Mouse (Mus musculus) CH12.LX (cell line): ENCODE measurements around the gene Ppip5k1. TPM values are rescaled to one million over a fixed set of nuclear protein-coding genes. Genes with fewer than 3 reads are reported as not detected.

Experiments used
- DNase-seq: peaks from one replicate; pipeline ENCODE4 v3.0.0-alpha.2; 2013; ENCODE audit errors: extremely low read depth
- H3K27ac ChIP-seq: 2 replicates; pipeline ENCODE4 v1.5.1; 2012; ENCODE audit warnings: low read depth, mild to moderate bottlenecking, control low read depth, moderate library complexity; ENCODE audit not compliant: insufficient read depth
- H3K27me3 ChIP-seq: replicated peaks from 2 replicates; pipeline ENCODE3; 2012; ENCODE audit warnings: inconsistent platforms
- H3K36me3 ChIP-seq, 2 experiments: replicated peaks in 1 of 2; 2 replicates each; pipeline versions ENCODE3 to v1.6.1; 2012; ENCODE audit warnings: inconsistent platforms in 1 of 2, low read length in 1 of 2, mild to moderate bottlenecking in 1 of 2, mixed read lengths in 1 of 2, moderate library complexity in 1 of 2; ENCODE audit not compliant: control insufficient read depth in 1 of 2, insufficient read depth in 1 of 2
- H3K4me1 ChIP-seq, 2 experiments: 2 replicates each; pipeline ENCODE4 v1.6.1; 2012; ENCODE audit warnings: inconsistent platforms in 1 of 2, moderate library complexity in 1 of 2; ENCODE audit not compliant: insufficient read depth in 2 of 2, control insufficient read depth in 1 of 2
- H3K4me2 ChIP-seq: 2 replicates; pipeline ENCODE4 v1.6.1; 2012; ENCODE audit warnings: low read depth, mild to moderate bottlenecking, control low read depth; ENCODE audit not compliant: poor library complexity, insufficient read depth, severe bottlenecking
- H3K4me3 ChIP-seq, 3 experiments: fragments of 150-350 bp in 1 of 3; sonication (generic) in 1 of 3; replicated peaks in 1 of 3; 2 replicates each; pipeline versions ENCODE3 to v1.5.1; 2011 to 2012; ENCODE audit warnings: low read depth in 2 of 3, low read length in 2 of 3, mild to moderate bottlenecking in 2 of 3, moderate library complexity in 2 of 3, control low read depth in 1 of 3, improper control_type of control experiment in 1 of 3, inconsistent platforms in 1 of 3, mixed read lengths in 1 of 3; ENCODE audit not compliant: poor library complexity in 1 of 3
- H3K79me2 ChIP-seq: replicated peaks from 2 replicates; pipeline ENCODE4 v1.6.1; 2012; ENCODE audit warnings: mild to moderate bottlenecking, moderate library complexity; ENCODE audit not compliant: control insufficient read depth, poor library complexity, insufficient read depth, severe bottlenecking; ENCODE audit errors: extremely low read depth
- H3K9ac ChIP-seq: 2 replicates; pipeline ENCODE4 v1.6.1; 2012; ENCODE audit warnings: low read depth, mild to moderate bottlenecking, control low read depth, moderate library complexity; ENCODE audit not compliant: insufficient read depth
- H3K9me3 ChIP-seq: replicated peaks from 2 replicates; pipeline ENCODE3; 2012; ENCODE audit warnings: low read length, inconsistent platforms, mixed read lengths
- CHD1 ChIP-seq: IDR thresholded peaks from 2 replicates; pipeline ENCODE4 v1.6.1; 2012; ENCODE audit warnings: low read depth, low read length, improper control_type of control experiment, inconsistent platforms
- CHD2 ChIP-seq: IDR thresholded peaks from 2 replicates; pipeline ENCODE4 v1.6.1; 2011; ENCODE audit warnings: low read length, improper control_type of control experiment
- CTCF ChIP-seq, 2 experiments: IDR thresholded peaks in 1 of 2; conservative IDR thresholded peaks in 1 of 2; 2 replicates each; pipeline ENCODE4 v1.5.1; 2011 to 2012; ENCODE audit warnings: low read depth in 2 of 2, low read length in 2 of 2, improper control_type of control experiment in 1 of 2, inconsistent platforms in 1 of 2, mild to moderate bottlenecking in 1 of 2, moderate library complexity in 1 of 2
- ELF1 ChIP-seq: IDR thresholded peaks from 2 replicates; pipeline ENCODE4 v1.6.1; 2014; ENCODE audit warnings: low read depth, mild to moderate bottlenecking, inconsistent platforms, low read length, improper control_type of control experiment
- EP300 ChIP-seq: IDR thresholded peaks from 2 replicates; pipeline ENCODE4 v1.6.1; 2011; ENCODE audit warnings: low read length, improper control_type of control experiment
- GABPA ChIP-seq: IDR thresholded peaks from 2 replicates; pipeline ENCODE4 v1.6.1; 2012; ENCODE audit warnings: low read depth, low read length, improper control_type of control experiment, inconsistent platforms; ENCODE audit not compliant: insufficient replicate concordance
- KAT2A ChIP-seq: IDR thresholded peaks from 2 replicates; pipeline ENCODE4 v1.6.1; 2012; ENCODE audit warnings: low read length, improper control_type of control experiment, inconsistent platforms; ENCODE audit not compliant: insufficient replicate concordance
- MAFK ChIP-seq: IDR thresholded peaks from 2 replicates; pipeline ENCODE4 v1.6.1; 2011; ENCODE audit warnings: low read length, improper control_type of control experiment; ENCODE audit not compliant: insufficient replicate concordance
- MAZ ChIP-seq: IDR thresholded peaks from 2 replicates; pipeline ENCODE4 v1.6.1; 2012; ENCODE audit warnings: low read depth, mild to moderate bottlenecking, inconsistent platforms, low read length, improper control_type of control experiment, moderate library complexity
- MEF2A ChIP-seq: IDR thresholded peaks from 2 replicates; pipeline ENCODE4 v1.6.1; 2014; ENCODE audit warnings: low read depth, mild to moderate bottlenecking, inconsistent platforms, low read length, improper control_type of control experiment, borderline replicate concordance
- MXI1 ChIP-seq: IDR thresholded peaks from 2 replicates; pipeline ENCODE4 v1.6.1; 2011; ENCODE audit warnings: mild to moderate bottlenecking, low read depth, low read length, improper control_type of control experiment
- NRF1 ChIP-seq: IDR thresholded peaks from 2 replicates; pipeline ENCODE4 v1.6.1; 2014; ENCODE audit warnings: low read depth, mild to moderate bottlenecking, inconsistent platforms, low read length, improper control_type of control experiment, moderate library complexity
- PAX5 ChIP-seq: IDR thresholded peaks from 2 replicates; pipeline ENCODE4 v1.6.1; 2012; ENCODE audit warnings: low read length, inconsistent platforms, mixed read lengths
- RAD21 ChIP-seq: IDR thresholded peaks from 2 replicates; pipeline ENCODE4 v1.6.1; 2011; ENCODE audit warnings: low read depth, mild to moderate bottlenecking, low read length, improper control_type of control experiment, moderate library complexity
- SMC3 ChIP-seq: IDR thresholded peaks from 2 replicates; pipeline ENCODE4 v1.6.1; 2011; ENCODE audit warnings: low read depth, low read length, improper control_type of control experiment
- TBP ChIP-seq: conservative IDR thresholded peaks from 2 replicates; pipeline ENCODE4 v1.6.1; 2011; ENCODE audit warnings: low read depth, low read length, improper control_type of control experiment
- ZC3H11A ChIP-seq: IDR thresholded peaks from 2 replicates; pipeline ENCODE4 v1.6.1; 2012; ENCODE audit warnings: low read depth, mild to moderate bottlenecking, inconsistent platforms, low read length, improper control_type of control experiment
- ZMIZ1 ChIP-seq: IDR thresholded peaks from 2 replicates; pipeline ENCODE4 v1.6.1; 2012; ENCODE audit warnings: low read depth, mild to moderate bottlenecking, inconsistent platforms, low read length, improper control_type of control experiment
- ZNF384 ChIP-seq: IDR thresholded peaks from 2 replicates; pipeline ENCODE4 v1.6.1; 2012; ENCODE audit warnings: low read depth, low read length, improper control_type of control experiment, inconsistent platforms
- dilution Hi-C: fragments of 300-500 bp; cut with MboI; formaldehyde crosslinking; loops from 2 replicates; pipeline ENCODE4 v1.14.3; 2020; ENCODE audit warnings: low sequenced_read_pairs; ENCODE audit not compliant: extremely low pct_unique_long_range_greater_than_20kb, extremely low pct_ligation_motif_present
- in situ Hi-C: fragments of 300-500 bp; cut with MboI; formaldehyde crosslinking; loops from 3 replicates; pipeline ENCODE4 v1.14.3; 2019; ENCODE audit warnings: low sequenced_read_pairs, low pct_ligation_motif_present, low pct_unique_long_range_greater_than_20kb, mixed read lengths
- polyA plus RNA-seq: library from polyadenylated mRNA; unstranded; fragments of >175 nt; gene quantifications from 2 replicates; pipeline ENCODE4 v1.2.1, GENCODE M21; 2012; ENCODE audit warnings: low read depth; ENCODE audit not compliant: insufficient read length
- total RNA-seq, 2 experiments: library from RNA; depleted of rRNA; stranded (reverse); fragments of 300-350 nt in 1 of 2; fragments of >200 nt in 1 of 2; gene quantifications; 2 replicates each; pipeline ENCODE4 v1.2.3; 2012 to 2014

Gene Ppip5k1
- total and polyA plus RNA-seq, 3 experiments: 4.6 to 11.9 (median 10.4) TPM

GRCm38 (mm10) chr2:121339057-121339456 is 16.1 kb downstream of the Ppip5k1 start:
- dilution Hi-C loops: no loop called here
- Histone ChIP-seq H3K79me2 (no peaks in the 10 kb centered on the region), H3K9ac (no peak overlapping the region), H3K27me3 (no peaks in the 10 kb centered on the region), H3K4me3 (no peak overlapping the region), H3K36me3 (peaks cover 25 to 61% of the 10 kb centered on the region in 2 experiments), H3K4me2 (no peak overlapping the region), H3K4me1 (no peaks in the 10 kb centered on the region), H3K27ac (no peak overlapping the region), H3K9me3 (peaks cover 2% of the 10 kb centered on the region)
- no peak for DNase-seq
- TF ChIP-seq CHD1: no peak
- peak in 1 of 2 experiments; percentile 46; a peak in 2 of 4 replicates for TF ChIP-seq CTCF (conservative IDR thresholded peaks at IDR 0.05 in 1 of 2, IDR thresholded peaks at IDR 0.05 in 1 of 2; ENCODE audit: low read depth in 2 of 2, low read length in 2 of 2)
- TF ChIP-seq ZNF384: 0 out of 2 replicates have a peak, but pooled peaks have one; percentile 10
- peak; percentile 41 for TF ChIP-seq RAD21
- no peak for TF ChIP-seq MEF2A
- in situ Hi-C loops: no loop called here

DNA sequence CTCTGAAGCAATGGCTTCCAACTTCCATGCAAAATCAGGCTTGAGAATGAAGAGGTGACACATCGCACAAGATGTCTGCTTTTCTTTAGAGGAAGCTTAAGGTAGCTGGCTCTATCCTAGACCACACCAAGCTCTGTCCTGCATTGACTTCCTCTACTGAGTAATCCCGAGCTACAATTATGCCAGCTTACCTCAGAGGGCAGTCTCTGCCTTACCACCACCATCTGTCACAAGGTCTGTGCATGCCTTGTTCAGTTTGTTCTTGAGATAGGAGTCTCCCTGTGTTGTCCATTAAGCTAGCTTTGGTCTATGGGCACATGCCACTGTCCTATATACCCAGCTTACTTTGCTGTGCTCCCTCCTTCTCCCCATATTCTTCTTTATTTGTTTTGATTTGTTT is 25.7 kb downstream of the Ppip5k1 start:
- Histone ChIP-seq H3K4me3 (no peak overlapping the region), H3K9me3 (no peaks in the 10 kb centered on the region), H3K9ac (no peak overlapping the region), H3K27ac (no peak overlapping the region), H3K36me3 (peaks cover 33 to 59% of the 10 kb centered on the region in 2 experiments), H3K27me3 (no peaks in the 10 kb centered on the region)
- dilution Hi-C loops (no loop called here), in situ Hi-C loops (no loop called here)
- no peak for DNase-seq
- TF ChIP-seq GABPA (no peak), MAFK (no peak), PAX5 (no peak), EP300 (no peak), CHD2 (no peak), ZC3H11A (no peak), ELF1 (no peak)
- TF ChIP-seq, all 38 proteins: peak for 0
- no peaks in the 10 kb centered on the region for H3K79me2 ChIP-seq
- no peak overlapping the region for H3K4me2 ChIP-seq
- no peaks in the 10 kb centered on the region for H3K4me1 ChIP-seq

DNA sequence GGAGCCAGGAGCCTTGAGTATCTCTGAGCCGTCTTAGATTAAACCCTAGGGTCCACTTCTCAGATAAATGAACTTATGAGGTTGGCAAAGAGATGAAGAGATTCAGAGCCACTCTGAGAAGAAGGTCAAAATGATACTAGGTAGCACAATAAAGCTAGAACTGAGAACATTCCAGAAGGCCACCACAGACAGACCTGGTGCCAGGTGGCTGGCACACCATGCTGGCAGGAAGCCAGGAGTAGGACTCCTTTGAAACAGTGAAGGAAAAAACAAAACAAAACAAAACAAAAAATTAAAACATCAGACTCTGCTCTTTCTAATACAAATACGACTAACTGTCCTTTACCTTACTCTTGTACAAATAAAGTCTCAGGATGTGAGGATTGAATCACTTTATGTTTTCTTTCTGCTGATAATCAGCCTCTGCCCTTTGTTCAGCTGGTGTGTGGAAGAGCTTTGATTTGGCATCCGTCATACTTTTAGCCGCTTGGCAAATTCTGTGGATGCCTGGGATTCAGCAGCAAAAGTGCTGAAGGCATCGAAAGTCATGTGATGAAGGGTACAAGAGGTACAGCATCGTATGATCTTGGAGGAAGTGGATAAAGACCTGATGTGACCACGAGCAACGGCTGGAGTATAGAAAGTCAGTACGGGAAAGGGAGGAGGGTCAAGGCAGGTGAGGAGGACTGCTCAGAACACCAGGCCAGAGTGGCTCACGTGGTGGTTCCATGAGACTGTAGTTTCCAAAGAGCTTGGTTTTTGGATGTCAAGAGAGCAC is 31.3 kb downstream of the Ppip5k1 start:
- Histone ChIP-seq H3K4me1 (no peaks in the 10 kb centered on the region), H3K9ac (no peak overlapping the region), H3K36me3 (peaks cover 15 to 52% of the 10 kb centered on the region in 2 experiments), H3K27ac (no peak overlapping the region), H3K27me3 (no peaks in the 10 kb centered on the region), H3K4me2 (no peak overlapping the region), H3K79me2 (no peaks in the 10 kb centered on the region), H3K4me3 (no peak overlapping the region), H3K9me3 (no peaks in the 10 kb centered on the region)
- DNase-seq: no peak
- dilution Hi-C loops (no loop called here), in situ Hi-C loops (no loop called here)
- no peak for TF ChIP-seq GABPA
- TF ChIP-seq SMC3: no peak
- no peak for TF ChIP-seq ZC3H11A
- no peak for TF ChIP-seq MXI1
- TF ChIP-seq NRF1: no peak
- TF ChIP-seq TBP: no peak
- TF ChIP-seq ZMIZ1: no peak
- TF ChIP-seq MAZ: no peak
- no peak for TF ChIP-seq EP300
- TF ChIP-seq KAT2A: no peak
- no peak for TF ChIP-seq CHD2
